Mouse (Mus musculus) embryo, embryonic 9.5 days (tissue): Measurements from ENCODE around the gene Aadacl4.
"Not testable (repeated sequence)": the region's sequence is repeated elsewhere in the genome, so short reads cannot be mapped to it uniquely, and the experiment has no call there.

Experiments used
- DNase-seq: peaks from one replicate; pipeline ENCODE4 v3.0.0-alpha.2; 2017; ENCODE audit errors: extremely low spot score

Aadacl4 gene

GRCm38 (mm10) chr4:144613407-144613806 is at the start of gene Aadacl4:
Gene Aadacl4, plus strand, starts transcription at chr4:144613707.
- DNase-seq, result no peak

- DNase-seq, result no peak
These were observed 48.5 kb upstream of the Aadacl4 start, which contains the start of gene Gm13124 for GRCm38 (mm10) chr4:144565034-144565433. Gene Gm13124, minus strand, starts transcription at chr4:144565134.

GRCm38 (mm10) chr4:144567752-144568151 is 45.8 kb upstream of the Aadacl4 start:
- no peak for DNase-seq

- not testable (repeated sequence) for DNase-seq
These were observed 27.3 kb upstream of the Aadacl4 start for GRCm38 (mm10) chr4:144586207-144586606.

GRCm38 (mm10) chr4:144592790-144593189 is 20.7 kb upstream of the Aadacl4 start:
- DNase-seq, result no peak

GRCm38 (mm10) chr4:144614586-144614985 is 1.1 kb downstream of the Aadacl4 start:
- DNase-seq, result no peak

GRCm38 (mm10) chr4:144638263-144638662 is 24.8 kb downstream of the Aadacl4 start:
- no peak for DNase-seq
